Mouse (Mus musculus) stomach, embryonic 16.5 days (tissue): ENCODE measurements around the gene 4930562C15Rik. TPM values are rescaled to one million over a fixed set of nuclear protein-coding genes. Genes with fewer than 3 reads are reported as not detected.
A peak's percentile ranks its signal among the peaks of the same experiment; 100 is the strongest.

Experiments used
- ATAC-seq: fragments of 200-750 bp; cut with Nextera tagmentation; 2 replicates; pipeline ENCODE4 v1.8.0; 2017; ENCODE audit warnings: moderate number of reproducible peaks, moderate TSS enrichment; ENCODE audit not compliant: insufficient read depth, low FRiP score
- H3K27ac ChIP-seq: fragments of 300-500 bp; sonication (generic); 2 replicates; pipeline ENCODE4 v1.5.1; 2014; ENCODE audit warnings: low read length
- H3K27me3 ChIP-seq: fragments of 300-500 bp; sonication (generic); 2 replicates; pipeline ENCODE4 v1.6.1; 2014; ENCODE audit warnings: low read length, control low read depth, mixed read lengths; ENCODE audit not compliant: control insufficient read depth, insufficient read depth
- H3K36me3 ChIP-seq: fragments of 300-500 bp; sonication (generic); 2 replicates; pipeline ENCODE4 v1.6.1; 2014; ENCODE audit warnings: low read length; ENCODE audit not compliant: control insufficient read depth, insufficient read depth
- H3K4me1 ChIP-seq: fragments of 300-500 bp; sonication (generic); 2 replicates; pipeline ENCODE4 v1.6.1; 2014; ENCODE audit warnings: low read length, control low read depth, mixed read lengths; ENCODE audit not compliant: control insufficient read depth, insufficient read depth
- H3K4me2 ChIP-seq: fragments of 300-500 bp; sonication (generic); 2 replicates; pipeline ENCODE4 v1.6.1; 2014; ENCODE audit warnings: low read depth, low read length, mixed read lengths
- H3K4me3 ChIP-seq: fragments of 300-500 bp; sonication (generic); replicated peaks from 2 replicates; pipeline ENCODE4 v1.5.1; 2014; ENCODE audit warnings: mild to moderate bottlenecking, low read length
- H3K9ac ChIP-seq: fragments of 300-500 bp; sonication (generic); 2 replicates; pipeline ENCODE4 v1.6.1; 2014; ENCODE audit warnings: low read length
- H3K9me3 ChIP-seq: fragments of 300-500 bp; sonication (generic); replicated peaks from 2 replicates; pipeline ENCODE4 v1.6.1; 2016; ENCODE audit warnings: low read length, control low read depth; ENCODE audit not compliant: control insufficient read depth
- WGBS: fragments of 180-500 bp; shearing (Covaris S2); extraction: QIAGEN DNeasy Blood & Tissue Kit; methylation state at CpG from one replicate; pipeline ENCODE4 v1.1.7; 2014; 5-methylcytosine and 5-hydroxymethylcytosine counted together
- polyA plus RNA-seq: library from polyadenylated mRNA; unstranded; fragments of >200 nt; fragmentation: Nextera tagmentation; extraction: Ambion mirVana; gene quantifications from 2 replicates; pipeline ENCODE4 v1.2.1, GENCODE M21; 2015

The 4930562C15Rik gene
- polyA plus RNA-seq, 1 experiment from 2014 or later: 0.27 TPM

DNA sequence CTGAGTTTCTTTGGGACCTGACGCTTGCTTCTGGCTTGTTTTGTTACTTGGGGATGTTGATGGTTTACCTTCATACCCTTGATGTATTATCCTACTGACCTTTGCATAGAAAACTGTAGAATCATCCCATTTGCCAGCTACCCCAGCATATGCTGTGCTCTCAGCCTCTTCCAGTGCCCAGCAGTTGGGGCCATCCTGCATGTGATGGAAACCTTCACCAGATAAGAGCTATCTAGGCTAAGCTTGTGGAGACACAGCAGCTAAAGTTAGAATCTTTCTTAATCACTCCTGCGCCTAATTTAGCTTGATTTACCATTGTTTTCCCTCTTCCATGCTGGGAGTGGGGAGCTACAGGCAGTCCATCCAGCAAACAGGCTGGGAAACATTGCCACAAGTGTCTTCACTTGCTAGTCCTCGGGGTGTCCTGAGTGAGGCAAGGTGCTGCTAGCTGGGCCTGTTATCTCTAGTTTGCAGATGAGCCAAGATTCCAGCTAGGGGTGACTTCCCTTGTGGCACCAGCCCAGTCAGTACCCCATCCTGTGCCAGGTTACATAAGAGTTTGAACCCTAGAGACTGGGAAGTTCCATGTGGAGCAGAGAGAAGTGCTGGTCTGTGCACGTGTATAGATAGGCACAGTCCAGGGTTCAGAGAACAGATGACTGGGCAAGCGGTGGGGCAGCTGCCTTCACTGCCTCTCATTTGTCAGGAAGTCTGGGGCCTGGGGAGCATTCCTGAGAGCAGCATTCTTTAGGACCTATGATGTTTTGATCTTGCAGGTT, 61.2 kb downstream of the 4930562C15Rik start:
- Histone ChIP-seq H3K9me3 (no peaks in the 10 kb centered on the region), H3K4me3 (no peak overlapping the region), H3K27ac (no peak overlapping the region), H3K9ac (no peak overlapping the region), H3K4me2 (no peak overlapping the region), H3K27me3 (no peaks in the 10 kb centered on the region), H3K36me3 (no peaks in the 10 kb centered on the region; the same call in 1 of the 2 replicates), H3K4me1 (0 out of 2 replicates have a peak, but pooled peaks cover 7% of the 10 kb centered on the region)
- ATAC-seq: peak; percentile 78; the same call in 1 of the 2 replicates
- 58% methylated on average over 5 of the region's 5 CpGs for WGBS

DNA sequence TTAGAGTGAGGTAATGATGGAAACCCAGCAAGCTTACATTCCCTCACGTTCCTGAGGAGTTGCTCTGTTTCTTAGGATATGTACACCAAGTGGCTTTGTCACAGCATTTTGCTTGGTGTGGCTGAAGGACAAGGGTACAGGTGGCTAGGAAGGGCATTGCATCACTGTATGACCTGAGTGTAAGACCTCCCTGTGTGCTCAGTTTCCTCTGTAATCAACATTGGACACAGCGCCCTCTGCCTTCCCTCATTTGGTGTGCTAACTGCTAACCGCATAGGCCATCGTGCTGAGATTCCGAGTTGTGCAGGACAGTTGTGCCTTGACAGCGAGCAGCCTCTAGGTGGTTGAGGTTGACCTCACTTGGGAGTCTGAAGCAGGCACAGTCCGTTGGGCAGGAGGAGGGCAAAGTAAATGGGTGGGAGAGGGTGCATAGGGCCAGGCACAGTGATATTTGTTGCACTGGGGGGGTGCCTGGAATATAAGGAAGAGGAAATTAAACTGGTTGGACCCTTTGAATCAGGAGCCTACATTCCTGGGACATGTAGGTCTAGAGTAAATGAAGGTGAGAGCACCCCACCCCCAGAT, 62.0 kb downstream of the 4930562C15Rik start:
- Histone ChIP-seq H3K9me3 (no peaks in the 10 kb centered on the region), H3K36me3 (no peaks in the 10 kb centered on the region; the same call in 1 of the 2 replicates), H3K27me3 (no peaks in the 10 kb centered on the region), H3K4me1 (0 out of 2 replicates have a peak, but pooled peaks cover 7% of the 10 kb centered on the region), H3K4me3 (no peak overlapping the region), H3K9ac (no peak overlapping the region), H3K4me2 (no peak overlapping the region), H3K27ac (no peak overlapping the region)
- WGBS: 64% methylated on average over 7 of the region's 7 CpGs
- ATAC-seq: no peak

DNA sequence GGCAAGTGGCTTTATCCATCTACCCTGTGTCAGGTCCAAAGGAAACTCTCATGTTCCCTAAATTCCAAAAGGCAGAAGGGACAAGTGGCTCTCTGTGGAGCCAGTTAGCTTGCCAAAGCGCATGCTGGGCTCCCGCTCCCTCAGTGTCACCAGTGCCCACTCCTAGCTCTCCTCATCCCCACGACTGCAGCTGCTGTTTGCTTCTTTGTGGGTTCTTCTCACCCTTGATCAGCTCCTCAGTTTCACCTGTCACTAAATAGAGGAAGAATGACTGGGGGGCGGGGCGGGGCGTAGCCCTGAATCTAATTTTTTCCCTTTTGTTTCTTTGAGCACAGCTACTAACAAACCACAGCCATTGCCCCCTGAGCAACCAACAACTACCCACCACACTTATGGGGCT, 63.7 kb downstream of the 4930562C15Rik start:
- Histone ChIP-seq H3K9me3 (no peaks in the 10 kb centered on the region), H3K4me3 (no peak overlapping the region), H3K27me3 (no peaks in the 10 kb centered on the region), H3K4me1 (0 out of 2 replicates have a peak, but pooled peaks cover 7% of the 10 kb centered on the region), H3K4me2 (no peak overlapping the region), H3K36me3 (no peaks in the 10 kb centered on the region), H3K9ac (no peak overlapping the region), H3K27ac (no peak overlapping the region)
- no peak for ATAC-seq
- 86% methylated on average over 6 of the region's 6 CpGs for WGBS

DNA sequence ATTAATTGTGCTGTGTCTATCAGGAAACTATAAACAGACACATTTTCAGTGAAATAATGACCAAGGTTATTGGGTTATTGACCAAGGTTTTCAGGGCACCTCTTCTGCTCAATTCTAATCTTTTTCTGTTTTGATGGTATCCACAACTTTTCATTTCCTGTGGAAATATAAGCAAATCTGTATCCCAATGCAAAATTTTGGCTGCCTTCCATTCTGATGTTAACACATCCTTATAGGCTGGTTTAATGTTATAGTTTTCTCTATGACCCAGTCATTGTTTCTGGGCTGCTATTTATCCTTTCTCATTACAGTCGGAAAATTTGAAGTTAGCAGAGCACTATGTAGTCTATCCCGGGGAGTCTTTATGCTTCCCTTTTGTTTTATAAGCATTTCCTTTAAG, 64.5 kb downstream of the 4930562C15Rik start:
- Histone ChIP-seq H3K9me3 (no peaks in the 10 kb centered on the region), H3K4me3 (no peak overlapping the region), H3K27ac (no peak overlapping the region), H3K9ac (no peak overlapping the region), H3K4me1 (0 out of 2 replicates have a peak, but pooled peaks cover 6% of the 10 kb centered on the region), H3K27me3 (no peaks in the 10 kb centered on the region), H3K4me2 (no peak overlapping the region), H3K36me3 (no peaks in the 10 kb centered on the region)
- no peak for ATAC-seq
- WGBS: 49% methylated on average over 2 of the region's 2 CpGs

DNA sequence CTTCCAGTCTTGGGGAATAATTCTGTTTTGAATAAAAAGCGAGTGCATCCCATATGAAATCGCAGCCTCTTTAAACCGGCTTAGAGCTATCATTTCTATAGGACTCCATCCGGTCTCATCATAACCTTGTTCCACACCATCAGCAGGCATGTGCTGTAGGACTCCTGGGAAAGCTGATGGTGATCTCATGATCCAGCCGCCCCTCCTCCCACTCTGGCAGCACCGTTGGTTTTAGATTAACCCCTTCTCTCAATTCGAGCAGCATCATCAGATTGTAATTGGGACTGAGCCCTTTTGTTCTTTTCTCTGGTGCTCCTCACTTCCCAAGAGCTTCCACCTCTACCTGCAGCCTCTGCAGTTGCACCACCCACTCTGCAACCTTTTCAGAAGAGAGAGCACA, 66.0 kb downstream of the 4930562C15Rik start:
- H3K27me3 ChIP-seq: no peaks in the 10 kb centered on the region
- H3K4me3 ChIP-seq: no peak overlapping the region
- 63% methylated on average over 7 of the region's 7 CpGs for WGBS
- no peaks in the 10 kb centered on the region for H3K36me3 ChIP-seq
- no peak overlapping the region for H3K9ac ChIP-seq
- no peak overlapping the region for H3K27ac ChIP-seq
- no peak for ATAC-seq
- H3K4me1 ChIP-seq: 0 out of 2 replicates have a peak, but pooled peaks cover 4% of the 10 kb centered on the region
- H3K9me3 ChIP-seq: no peaks in the 10 kb centered on the region
- H3K4me2 ChIP-seq: no peak overlapping the region

DNA sequence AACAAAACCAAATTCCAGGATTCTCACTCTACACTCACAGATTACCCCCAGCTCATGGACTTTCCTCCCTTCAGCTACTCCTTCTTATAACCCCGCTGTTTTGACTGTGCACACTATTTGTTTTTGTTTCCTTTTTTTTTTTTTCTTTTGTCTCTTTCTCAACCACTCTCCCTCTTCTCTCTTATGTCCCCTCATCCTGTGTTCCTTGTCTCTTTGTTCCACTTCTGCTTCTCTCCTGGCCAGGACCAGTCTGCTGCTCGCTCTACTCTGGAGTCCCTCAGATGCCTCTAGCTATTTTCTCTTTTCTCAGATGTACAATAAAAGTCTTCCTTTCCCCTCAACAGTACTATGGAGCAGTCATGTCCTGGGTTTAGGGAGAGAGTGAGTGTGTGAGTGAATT, 67.2 kb downstream of the 4930562C15Rik start:
- H3K9me3 ChIP-seq: no peaks in the 10 kb centered on the region
- no peak overlapping the region for H3K9ac ChIP-seq
- no peaks in the 10 kb centered on the region for H3K27me3 ChIP-seq
- 83% methylated on average over 2 of the region's 2 CpGs for WGBS
- no peak overlapping the region for H3K4me2 ChIP-seq
- H3K36me3 ChIP-seq: no peaks in the 10 kb centered on the region
- no peak for ATAC-seq
- peaks cover 6% of the 10 kb centered on the region; the same call in 1 of the 2 replicates for H3K4me1 ChIP-seq
- no peak overlapping the region for H3K27ac ChIP-seq
- H3K4me3 ChIP-seq: no peak overlapping the region

DNA sequence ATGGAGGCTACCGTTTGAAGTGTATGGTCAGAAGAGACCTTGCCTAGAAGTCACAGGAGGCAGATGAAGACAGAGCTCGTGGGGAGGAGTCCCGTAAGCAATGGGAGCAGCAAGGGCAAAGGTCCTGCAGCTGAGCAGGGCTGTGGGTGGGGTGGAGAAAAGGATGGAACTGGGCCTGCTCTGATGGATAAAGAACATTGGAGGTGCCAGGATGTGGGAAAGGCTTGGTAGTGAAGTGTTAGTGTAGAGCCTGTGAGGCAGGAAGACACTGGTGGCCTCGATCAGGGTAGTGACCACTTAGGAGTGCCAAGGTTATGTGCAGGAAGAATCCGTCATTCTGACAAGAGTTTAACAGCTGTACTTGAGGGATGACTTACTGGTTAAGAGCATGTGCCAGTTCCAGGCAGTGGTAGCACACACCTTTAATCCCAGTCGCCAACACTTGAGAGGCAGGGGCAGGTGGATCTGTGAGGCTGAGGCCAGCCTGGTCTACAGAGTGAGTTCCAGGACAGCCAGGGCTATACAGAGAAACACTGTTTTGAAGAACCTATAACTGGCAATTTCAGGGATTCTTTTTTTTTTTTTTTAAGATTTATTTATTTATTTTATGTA, 68.4 kb downstream of the 4930562C15Rik start:
- Histone ChIP-seq H3K9ac (no peak overlapping the region), H3K4me2 (no peak overlapping the region), H3K27me3 (no peaks in the 10 kb centered on the region), H3K9me3 (no peaks in the 10 kb centered on the region), H3K4me1 (peaks cover 6% of the 10 kb centered on the region; the same call in 1 of the 2 replicates), H3K36me3 (no peaks in the 10 kb centered on the region; the same call in 1 of the 2 replicates), H3K4me3 (no peak overlapping the region), H3K27ac (no peak overlapping the region)
- no peak for ATAC-seq
- 63% methylated on average over 6 of the region's 6 CpGs for WGBS

DNA sequence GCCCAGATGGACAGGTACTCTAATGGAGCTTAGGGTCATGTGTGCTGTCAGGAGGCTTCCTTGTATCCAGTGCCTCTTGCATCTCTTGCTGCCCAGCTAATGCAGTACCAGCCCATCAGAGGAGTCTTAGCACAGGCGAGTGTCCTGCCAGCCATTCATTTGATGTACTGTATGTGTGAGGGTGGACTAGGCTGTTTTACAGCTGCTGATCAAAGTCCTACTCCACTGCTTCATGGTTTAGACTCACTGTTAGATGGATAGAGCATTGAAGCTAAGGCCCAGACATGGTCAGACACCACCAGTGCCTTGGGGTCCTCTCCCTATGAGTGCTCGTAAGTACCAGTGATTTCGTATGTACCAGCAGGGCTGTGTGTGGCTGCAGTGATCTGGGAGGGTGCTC, 69.7 kb downstream of the 4930562C15Rik start:
- Histone ChIP-seq H3K27ac (no peak overlapping the region), H3K4me3 (no peak overlapping the region), H3K9me3 (no peaks in the 10 kb centered on the region), H3K4me2 (no peak overlapping the region), H3K36me3 (peaks cover 8% of the 10 kb centered on the region; the same call in 1 of the 2 replicates), H3K9ac (no peak overlapping the region; the same call in 1 of the 2 replicates), H3K27me3 (no peaks in the 10 kb centered on the region), H3K4me1 (peaks cover 6% of the 10 kb centered on the region; the same call in 1 of the 2 replicates)
- 84% methylated on average over 3 of the region's 3 CpGs for WGBS
- ATAC-seq: no peak

DNA sequence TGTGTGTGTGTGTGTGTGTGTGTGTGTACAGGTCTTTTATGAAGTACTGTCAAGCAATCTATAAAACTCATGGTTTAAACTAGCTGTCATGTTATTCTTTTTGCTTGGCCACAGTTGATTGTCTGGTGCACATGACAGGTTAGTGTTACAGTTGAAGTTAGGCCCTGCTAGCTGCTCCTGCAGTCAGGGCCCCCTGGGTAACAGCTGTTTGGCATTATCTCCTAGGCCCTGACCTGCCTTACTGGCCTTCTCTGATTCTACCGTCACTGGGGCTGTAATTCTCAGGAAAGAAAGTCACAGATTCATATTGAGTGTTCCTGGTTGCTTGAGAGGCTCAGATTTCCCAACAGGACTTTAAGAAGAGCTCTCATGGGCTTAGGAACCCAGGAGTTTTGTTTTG, 70.4 kb downstream of the 4930562C15Rik start:
- WGBS: 47% methylated on average over 1 of the region's 1 CpGs
- no peak overlapping the region for H3K4me2 ChIP-seq
- no peak for ATAC-seq
- no peak overlapping the region for H3K9ac ChIP-seq
- H3K27ac ChIP-seq: no peak overlapping the region
- peaks cover 12% of the 10 kb centered on the region for H3K36me3 ChIP-seq
- no peaks in the 10 kb centered on the region for H3K27me3 ChIP-seq
- no peaks in the 10 kb centered on the region for H3K9me3 ChIP-seq
- peaks cover 6% of the 10 kb centered on the region; the same call in 1 of the 2 replicates for H3K4me1 ChIP-seq
- H3K4me3 ChIP-seq: no peak overlapping the region
